ENCODE assay signal across 8 mouse cellular contexts in the genomic region with DNA sequence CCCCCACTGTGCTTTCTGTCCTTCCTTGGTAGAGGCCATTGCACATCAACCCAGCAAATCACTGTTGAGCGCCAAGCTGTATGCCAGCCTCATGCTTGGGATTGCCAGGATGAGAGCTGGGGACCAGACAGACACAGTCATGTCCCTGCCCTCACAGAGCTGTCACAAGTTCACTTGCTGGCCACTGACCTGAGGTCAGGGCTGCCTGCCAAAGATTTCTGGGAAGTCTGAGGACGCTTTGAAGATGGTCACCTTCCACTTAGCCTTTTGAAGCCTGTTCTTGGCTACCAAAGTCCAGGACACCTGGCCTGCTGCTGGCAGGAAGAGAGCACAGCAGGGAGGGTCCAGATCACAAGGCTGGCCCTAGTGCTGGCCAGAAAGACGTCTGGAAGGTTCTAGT.
DNase-seq lines count a peak whose midpoint lies in the region; ATAC-seq lines count a peak whose summit lies in the region.

No protein-coding gene starts in this region.

- peaks cover 66% of the 10 kb centered on the region for H3K4me1 ChIP-seq in kidney, embryonic 15.5 days

- no peak overlapping the region for H3K27ac ChIP-seq in kidney, embryonic 15.5 days

- H3K9me3 ChIP-seq in kidney, embryonic 15.5 days (replicated peaks): no peaks in the 10 kb centered on the region

- DNase-seq in kidney, adult 11 months: peak; percentile 88
- DNase-seq in cerebellum, adult 18-20 months: peak; percentile 44 to 49
- peak; percentile 76 to 82 for DNase-seq in gastrocnemius, postnatal 36 days
- peak; percentile 87 for DNase-seq in kidney, postnatal 14 days
- DNase-seq in urinary bladder, postnatal 4 days (ENCODE audit: low spot score in 2 of 2): no peak
- no peak for DNase-seq in frontal cortex, postnatal 25 days (ENCODE audit: low spot score in 2 of 2)
- DNase-seq in left cerebral cortex, adult 18-20 months (ENCODE audit: low spot score in 2 of 2): no peak

- 59% methylated on average over 3 of the region's 3 CpGs for WGBS in kidney, embryonic 15.5 days

- H3K27me3 ChIP-seq in kidney, embryonic 15.5 days: no peaks in the 10 kb centered on the region

- H3K36me3 ChIP-seq in kidney, embryonic 15.5 days: peaks cover 9% of the 10 kb centered on the region; the same call in 1 of the 2 replicates

- H3K9ac ChIP-seq in kidney, embryonic 15.5 days: no peak overlapping the region

- no peak overlapping the region for H3K4me2 ChIP-seq in kidney, embryonic 15.5 days

- intact Hi-C loops in gastrocnemius, postnatal 36 days (cut with DNase I): loop anchor here (5.0 kb wide), 2 partner anchors 86 to 104 kb away; a partner anchor contains a TSS

- H3K4me3 ChIP-seq in kidney, embryonic 15.5 days (replicated peaks): no peak overlapping the region

- ATAC-seq in kidney, embryonic 15.5 days (replicated peaks; ENCODE audit: low FRiP score): no peak

Comparison
In these comparisons a context has a peak if more than half of its experiments do, and no peak if none do; other contexts are left out.
1. DNase-seq: peak in kidney, adult 11 months (single experiment), cerebellum, adult 18-20 months (2 of 2), gastrocnemius, postnatal 36 days (2 of 2) and kidney, postnatal 14 days (single experiment); none in urinary bladder, postnatal 4 days (0 of 2), frontal cortex, postnatal 25 days (0 of 2) and left cerebral cortex, adult 18-20 months (0 of 2).